In the genomic region with DNA sequence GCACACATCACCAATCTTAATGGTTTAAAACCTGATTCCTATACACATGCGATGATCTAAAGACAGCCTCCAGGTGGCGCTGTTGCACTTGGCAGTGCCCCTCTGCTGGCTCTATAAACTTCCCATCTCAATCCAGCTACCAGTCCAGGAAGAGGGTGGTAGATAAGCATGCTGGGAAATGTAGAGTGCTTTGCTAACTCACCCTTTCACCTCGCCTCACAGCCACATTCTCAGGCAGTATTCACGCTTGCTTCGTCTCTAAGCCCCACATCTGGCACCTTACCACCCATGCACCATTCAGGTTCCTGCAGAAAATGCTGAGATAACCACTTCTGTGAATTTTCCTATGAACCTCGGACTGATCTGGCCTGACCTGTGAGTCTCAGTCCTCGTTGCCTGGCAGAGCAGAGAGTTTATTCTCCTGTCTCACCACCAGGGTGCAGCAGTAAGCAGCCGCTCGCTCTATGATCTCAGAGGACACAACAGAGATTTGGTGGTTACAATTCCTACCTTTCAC, we compare ENCODE assay signal across 8 mouse cellular contexts. TPM values are rescaled to one million over a fixed set of nuclear protein-coding genes. Genes with fewer than 3 reads are reported as not detected.
DNase-seq lines count a peak whose midpoint lies in the region; ATAC-seq and TF ChIP-seq lines count a peak whose summit lies in the region.

No protein-coding gene starts in this region.

- peak overlapping the region; percentile 46 for H3K4me2 ChIP-seq in embryonic facial prominence, embryonic 14.5 days (ENCODE audit: low read depth, low read length)
- H3K4me2 ChIP-seq in limb, embryonic 13.5 days (replicated peaks) = peak overlapping the region; percentile 56
- peak overlapping the region; percentile 40 for H3K4me2 ChIP-seq in midbrain, embryonic 15.5 days

- H3K9ac ChIP-seq in embryonic facial prominence, embryonic 14.5 days (ENCODE audit: low read depth, low read length) = no peak overlapping the region
- peak overlapping the region; percentile 58; the same call in 1 of the 2 replicates for H3K9ac ChIP-seq in limb, embryonic 13.5 days
- no peak overlapping the region for H3K9ac ChIP-seq in midbrain, embryonic 15.5 days

- H3K4me1 ChIP-seq in bone marrow, adult 2 months (ENCODE audit: control insufficient read depth, insufficient read depth, low read length) = no peaks in the 10 kb centered on the region; the same call in 1 of the 2 replicates
- no peaks in the 10 kb centered on the region for H3K4me1 ChIP-seq in embryonic facial prominence, embryonic 14.5 days (ENCODE audit: control insufficient read depth, insufficient read depth, low read length)
- H3K4me1 ChIP-seq in limb, embryonic 13.5 days = no peaks in the 10 kb centered on the region
- H3K4me1 ChIP-seq in midbrain, embryonic 15.5 days = no peaks in the 10 kb centered on the region

- H3K27ac ChIP-seq in bone marrow, adult 2 months (ENCODE audit: control insufficient read depth, insufficient read depth, low read depth, low read length, poor library complexity) = no peak overlapping the region
- H3K27ac ChIP-seq in embryonic facial prominence, embryonic 14.5 days (replicated peaks; ENCODE audit: low read depth, low read length) = no peak overlapping the region
- H3K27ac ChIP-seq in limb, embryonic 13.5 days = no peak overlapping the region
- H3K27ac ChIP-seq in midbrain, embryonic 15.5 days = peak overlapping the region; percentile 58; the same call in 1 of the 2 replicates

- WGBS in bone marrow, adult 2 months = 2% methylated on average over 9 of the region's 9 CpGs
- WGBS in embryonic facial prominence, embryonic 14.5 days = 10% methylated on average over 9 of the region's 9 CpGs
- WGBS in limb, embryonic 13.5 days = 13% methylated on average over 9 of the region's 9 CpGs
- 11% methylated on average over 9 of the region's 9 CpGs for WGBS in midbrain, embryonic 15.5 days

- no peaks in the 10 kb centered on the region for H3K9me3 ChIP-seq in embryonic facial prominence, embryonic 14.5 days (ENCODE audit: control insufficient read depth, low read length)
- H3K9me3 ChIP-seq in limb, embryonic 13.5 days = no peaks in the 10 kb centered on the region
- H3K9me3 ChIP-seq in midbrain, embryonic 15.5 days = no peaks in the 10 kb centered on the region

- peak overlapping the region; percentile 43 for H3K4me3 ChIP-seq in bone marrow, adult 2 months (replicated peaks; ENCODE audit: control insufficient read depth, low read depth, low read length)
- peak overlapping the region; percentile 22; the same call in 1 of the 2 replicates for H3K4me3 ChIP-seq in embryonic facial prominence, embryonic 14.5 days (ENCODE audit: low read depth, low read length)
- H3K4me3 ChIP-seq in limb, embryonic 13.5 days = peak overlapping the region; percentile 25
- peak overlapping the region; percentile 17; the same call in 1 of the 2 replicates for H3K4me3 ChIP-seq in midbrain, embryonic 15.5 days

- peak; percentile 88 for ATAC-seq in embryonic facial prominence, embryonic 14.5 days (ENCODE audit: low read depth)
- ATAC-seq in limb, embryonic 13.5 days (ENCODE audit: low FRiP score, low read depth) = peak; percentile 88
- peak; percentile 75 for ATAC-seq in midbrain, embryonic 15.5 days (replicated peaks)

- no peaks in the 10 kb centered on the region for H3K27me3 ChIP-seq in embryonic facial prominence, embryonic 14.5 days (replicated peaks; ENCODE audit: control insufficient read depth, insufficient read depth, low read length)
- no peaks in the 10 kb centered on the region for H3K27me3 ChIP-seq in limb, embryonic 13.5 days
- no peaks in the 10 kb centered on the region for H3K27me3 ChIP-seq in midbrain, embryonic 15.5 days (replicated peaks)

- H3K36me3 ChIP-seq in embryonic facial prominence, embryonic 14.5 days (ENCODE audit: control insufficient read depth, insufficient read depth, low read length) = peaks cover 18% of the 10 kb centered on the region; the same call in 1 of the 2 replicates
- peaks cover 33% of the 10 kb centered on the region for H3K36me3 ChIP-seq in limb, embryonic 13.5 days
- no peaks in the 10 kb centered on the region for H3K36me3 ChIP-seq in midbrain, embryonic 15.5 days (replicated peaks)

- peak; percentile 96 for DNase-seq in 416B (ENCODE audit: low read depth)
- peak; percentile 87 for DNase-seq in embryonic facial prominence, embryonic 14.5 days (ENCODE audit: low spot score)
- DNase-seq in heart, adult 8-10 months (ENCODE audit: low spot score) = peak; percentile 71
- DNase-seq in kidney, adult 8-10 months = peak; percentile 82 to 83
- peak; percentile 44 to 58 for DNase-seq in spleen, adult 18-20 months

- peak; percentile 86 for TF ChIP-seq CTCF in bone marrow, adult 2 months (IDR thresholded peaks at IDR 0.05; ENCODE audit: control insufficient read depth, insufficient read depth, low read length)

- no peak for TF ChIP-seq POLR2A in bone marrow, adult 2 months (IDR thresholded peaks at IDR 0.05; ENCODE audit: borderline replicate concordance, control insufficient read depth, low read depth, low read length)

RNA-seq across cellular contexts. Expression of gene Spata7, which starts 46.7 kb away (rescaled TPM):
- polyA plus RNA-seq in bone marrow, adult 2 months (2011; ENCODE audit: insufficient read depth, insufficient read length, low replicate concordance, missing spikeins) = 1.6 and 1.9 TPM in 2 replicates
- polyA plus RNA-seq in embryonic facial prominence, embryonic 14.5 days (2014; fragmentation: Nextera tagmentation; extraction: Ambion mirVana) = 9.9 and 13.4 TPM in 2 replicates
- total RNA-seq in heart, adult 8-10 months (2022) = 1 to 10 TPM; 3.8 to 7.2 (median 5.0) TPM
- polyA plus RNA-seq in limb, embryonic 13.5 days (2015; fragmentation: Nextera tagmentation; extraction: Ambion mirVana) = 19.5 and 21.5 TPM in 2 replicates
- polyA plus RNA-seq in midbrain, embryonic 15.5 days (2015; fragmentation: Nextera tagmentation; extraction: Ambion mirVana) = 32.0 and 34.4 TPM in 2 replicates
